Mouse (Mus musculus) activated CD4-positive, CD25-positive, alpha-beta regulatory T cell (primary cell): ENCODE results near the gene Fbxw17. TPM values are rescaled to one million over a fixed set of nuclear protein-coding genes. Genes with fewer than 3 reads are reported as not detected.

Source experiments
- polyA plus RNA-seq, 2 experiments: library from polyadenylated mRNA; unstranded; fragments of 100-300 nt; shearing (Covaris generic); gene quantifications; one replicate each; pipeline ENCODE4 v1.2.1; 2017

The Fbxw17 gene
- 10 to 100 TPM; 18.5 to 34.8 TPM for polyA plus RNA-seq

GRCm38 (mm10) chr13:50417389-50418183 lies at the start of gene Fbxw17:
TSS of gene Fbxw17 (plus strand) at chr13:50417864.

GRCm38 (mm10) chr13:50443812-50444211 lies 26.1 kb downstream of the Fbxw17 start, which contains the start of gene Gm47429:
TSS of gene Gm47429 (minus strand) at chr13:50443912.

DNA sequence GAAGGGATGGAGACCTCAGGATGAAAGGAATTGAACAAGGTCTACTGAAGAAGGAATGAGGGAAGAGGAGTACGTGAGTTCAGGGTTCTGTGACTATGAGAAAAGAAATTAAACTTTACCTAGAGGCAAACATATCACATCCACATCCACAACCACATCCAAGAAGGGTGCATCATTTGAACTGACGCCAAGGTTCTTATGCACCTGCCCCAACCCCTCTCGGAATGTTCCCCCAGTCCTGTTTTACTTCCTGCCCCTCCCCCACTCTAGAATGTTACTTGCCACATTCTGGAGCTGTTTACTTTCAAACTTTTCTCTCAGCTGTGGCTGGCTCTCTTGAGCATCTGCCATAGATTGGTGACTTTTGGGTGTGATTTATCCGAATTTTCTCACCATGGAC lies 49.3 kb downstream of the Fbxw17 start, which contains the start of gene Nutm2:
Nutm2 (plus strand) TSS at position 301 of the 400 bp plus-strand sequence.

Other genes with a start within 250 kb of the Fbxw17 start
- gene Gm906, start 167.6 kb upstream of the Fbxw17 start, polyA plus RNA-seq: under 1 TPM in 1 of 2 experiments, not detected in 1; 0.20 TPM
- gene Gm47429, start 26.0 kb downstream of the Fbxw17 start, polyA plus RNA-seq: not detected
- not detected for gene Nutm2, start 49.4 kb downstream of the Fbxw17 start, polyA plus RNA-seq
- gene Gm904, start 225.4 kb downstream of the Fbxw17 start, polyA plus RNA-seq: not detected